Mouse (Mus musculus): ENCODE measurements around the gene Fam126a. TPM values are rescaled to one million over a fixed set of nuclear protein-coding genes. Genes with fewer than 3 reads are reported as not detected.

The Fam126a gene
- total RNA-seq, 1 experiment, result 10.7 TPM

DNA sequence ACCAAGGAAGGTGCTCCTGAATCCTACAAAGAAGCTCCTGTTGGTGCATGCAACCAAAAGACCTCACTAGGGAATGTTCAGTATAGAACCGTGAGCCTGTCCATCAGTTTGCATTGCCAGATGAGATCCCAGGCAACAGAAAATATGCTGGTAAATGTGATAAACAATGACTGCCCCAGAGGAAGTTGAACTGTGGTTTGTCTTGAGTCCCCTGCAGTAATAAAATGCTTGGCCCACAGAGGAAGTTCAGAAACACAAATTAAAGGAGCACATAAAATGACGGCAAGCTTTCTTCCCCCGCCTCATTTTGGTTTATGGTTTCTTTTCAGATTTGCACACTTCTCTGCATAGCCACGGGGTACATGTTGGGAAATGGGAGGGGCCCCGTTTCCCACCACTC lies 8.3 kb upstream of the Fam126a start:
- no peak for DNase-seq (ENCODE audit: low read depth, low spot score)
- Histone ChIP-seq H3K9ac (ENCODE audit: insufficient read depth, low read depth, low read length, poor library complexity, severe bottlenecking) (no peak overlapping the region), H3K4me1 (ENCODE audit: control insufficient read depth in 2 of 2, insufficient read depth in 2 of 2, low read length in 2 of 2, poor library complexity in 1 of 2) (no peaks in the 10 kb centered on the region), H3K27ac (ENCODE audit: insufficient read depth, low read depth, low read length, poor library complexity, severe bottlenecking) (no peak overlapping the region), H3K9me3 (ENCODE audit: control insufficient read depth, insufficient read depth, low read depth, low read length) (no peaks in the 10 kb centered on the region), H3K4me3 (ENCODE audit: insufficient read depth in 1 of 2, low read depth in 1 of 2, low read length in 2 of 2, poor library complexity in 1 of 2, severe bottlenecking in 1 of 2) (no peak overlapping the region), H3K36me3 (ENCODE audit: control insufficient read depth, insufficient read depth, low read length, poor library complexity, severe bottlenecking) (no peaks in the 10 kb centered on the region)
- no peak for TF ChIP-seq CHD2 (IDR thresholded peaks at IDR 0.05; ENCODE audit: low read depth, low read length)
- no peak for TF ChIP-seq ZNF384 (IDR thresholded peaks at IDR 0.05; ENCODE audit: low read depth, low read length)
- no peak for TF ChIP-seq HCFC1 (IDR thresholded peaks at IDR 0.05; ENCODE audit: borderline replicate concordance, insufficient read depth, low read length)
- no peak for TF ChIP-seq ZC3H11A (IDR thresholded peaks at IDR 0.05; ENCODE audit: borderline replicate concordance, low read depth, low read length)
- no peak for TF ChIP-seq MAFK (IDR thresholded peaks at IDR 0.05; ENCODE audit: insufficient read depth, low read depth, low read length)
- in situ Hi-C loops (cut with MboI; ENCODE audit: low sequenced_read_pairs in 2 of 2, unreplicated experiment in 2 of 2), result no loop called here

DNA sequence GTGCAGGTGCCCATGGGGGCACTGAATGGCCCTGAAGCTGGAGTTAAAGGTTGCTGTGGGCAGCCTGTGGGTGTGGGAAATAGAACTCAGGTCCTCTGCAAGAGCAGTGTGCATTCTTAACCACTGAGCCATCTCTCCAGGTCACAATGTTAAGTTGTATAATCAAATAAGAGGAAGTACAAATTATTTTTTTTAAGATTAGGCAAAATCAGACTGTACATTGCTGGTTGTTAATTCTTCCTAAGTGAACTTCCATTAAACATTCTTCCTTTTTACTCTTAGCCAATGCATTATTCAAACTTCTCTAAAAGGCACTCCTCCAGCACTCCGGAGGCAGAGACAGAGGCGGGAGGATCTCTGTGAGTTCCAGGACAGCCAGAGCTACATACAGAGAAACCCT lies 7.7 kb upstream of the Fam126a start:
- Histone ChIP-seq H3K4me1 (ENCODE audit: control insufficient read depth in 2 of 2, insufficient read depth in 2 of 2, low read length in 2 of 2, poor library complexity in 1 of 2) (no peaks in the 10 kb centered on the region), H3K9me3 (ENCODE audit: control insufficient read depth, insufficient read depth, low read depth, low read length) (no peaks in the 10 kb centered on the region), H3K36me3 (ENCODE audit: control insufficient read depth, insufficient read depth, low read length, poor library complexity, severe bottlenecking) (no peaks in the 10 kb centered on the region), H3K27ac (ENCODE audit: insufficient read depth, low read depth, low read length, poor library complexity, severe bottlenecking) (no peak overlapping the region), H3K4me3 (ENCODE audit: insufficient read depth in 1 of 2, low read depth in 1 of 2, low read length in 2 of 2, poor library complexity in 1 of 2, severe bottlenecking in 1 of 2) (no peak overlapping the region), H3K9ac (ENCODE audit: insufficient read depth, low read depth, low read length, poor library complexity, severe bottlenecking) (no peak overlapping the region)
- DNase-seq (ENCODE audit: low read depth, low spot score), result no peak
- in situ Hi-C loops (cut with MboI; ENCODE audit: low sequenced_read_pairs in 2 of 2, unreplicated experiment in 2 of 2), result no loop called here
- TF ChIP-seq HCFC1 (IDR thresholded peaks at IDR 0.05; ENCODE audit: borderline replicate concordance, insufficient read depth, low read length) (no peak), MAFK (IDR thresholded peaks at IDR 0.05; ENCODE audit: insufficient read depth, low read depth, low read length) (no peak), CHD2 (IDR thresholded peaks at IDR 0.05; ENCODE audit: low read depth, low read length) (no peak), ZC3H11A (IDR thresholded peaks at IDR 0.05; ENCODE audit: borderline replicate concordance, low read depth, low read length) (no peak), ZNF384 (IDR thresholded peaks at IDR 0.05; ENCODE audit: low read depth, low read length) (no peak)

DNA sequence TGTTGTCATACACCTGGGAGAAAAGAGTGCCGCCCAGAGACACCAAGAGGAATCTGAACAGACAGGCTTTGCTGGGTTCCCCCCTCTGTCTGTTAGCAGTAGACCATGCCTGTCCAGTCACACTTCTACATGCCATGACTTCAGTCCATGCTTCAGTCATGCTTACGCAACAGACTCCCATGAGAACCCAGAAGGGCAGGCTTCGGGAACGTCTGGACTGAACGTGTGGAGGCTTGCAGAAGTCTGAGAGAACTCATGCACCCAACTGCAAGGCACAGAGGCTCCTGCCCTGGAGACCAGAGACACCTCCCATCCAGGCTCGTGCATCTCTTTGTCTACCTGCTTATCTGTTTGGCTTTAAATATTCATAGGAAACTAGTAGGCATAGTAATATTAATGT lies 6.2 kb upstream of the Fam126a start:
- DNase-seq (ENCODE audit: low read depth, low spot score), result no peak
- H3K36me3 ChIP-seq (ENCODE audit: control insufficient read depth, insufficient read depth, low read length, poor library complexity, severe bottlenecking), result no peaks in the 10 kb centered on the region
- H3K4me1 ChIP-seq (ENCODE audit: control insufficient read depth in 2 of 2, insufficient read depth in 2 of 2, low read length in 2 of 2, poor library complexity in 1 of 2), result no peaks in the 10 kb centered on the region

DNA sequence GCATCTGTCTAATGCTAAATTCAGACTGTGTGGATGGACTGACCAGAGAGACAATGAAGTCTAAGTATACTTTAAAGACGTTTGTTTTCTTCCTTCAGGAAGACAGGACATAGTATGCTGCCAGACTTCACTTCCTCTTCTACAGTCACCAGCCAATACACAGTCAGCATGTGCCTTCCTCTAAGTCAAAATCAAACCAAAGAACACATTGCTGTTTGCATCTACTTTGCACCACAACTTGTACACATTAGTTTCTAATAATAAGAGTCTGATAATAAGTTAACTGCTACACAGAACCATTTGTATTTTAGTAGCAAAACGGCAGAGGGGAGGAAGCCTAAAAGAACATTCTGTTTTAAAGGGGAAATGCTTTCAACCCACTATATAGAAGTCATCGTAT lies 4.5 kb upstream of the Fam126a start:
- TF ChIP-seq ZNF384 (IDR thresholded peaks at IDR 0.05; ENCODE audit: low read depth, low read length) (no peak), MAFK (IDR thresholded peaks at IDR 0.05; ENCODE audit: insufficient read depth, low read depth, low read length) (no peak), HCFC1 (IDR thresholded peaks at IDR 0.05; ENCODE audit: borderline replicate concordance, insufficient read depth, low read length) (no peak), CHD2 (IDR thresholded peaks at IDR 0.05; ENCODE audit: low read depth, low read length) (no peak)
- in situ Hi-C loops (cut with MboI; ENCODE audit: low sequenced_read_pairs in 2 of 2, unreplicated experiment in 2 of 2), result no loop called here
- Histone ChIP-seq H3K27ac (ENCODE audit: insufficient read depth, low read depth, low read length, poor library complexity, severe bottlenecking) (no peak overlapping the region), H3K4me1 (ENCODE audit: control insufficient read depth in 2 of 2, insufficient read depth in 2 of 2, low read length in 2 of 2, poor library complexity in 1 of 2) (no peaks in the 10 kb centered on the region), H3K9me3 (ENCODE audit: control insufficient read depth, insufficient read depth, low read depth, low read length) (no peaks in the 10 kb centered on the region), H3K9ac (ENCODE audit: insufficient read depth, low read depth, low read length, poor library complexity, severe bottlenecking) (no peak overlapping the region), H3K36me3 (ENCODE audit: control insufficient read depth, insufficient read depth, low read length, poor library complexity, severe bottlenecking) (no peaks in the 10 kb centered on the region), H3K4me3 (ENCODE audit: insufficient read depth in 1 of 2, low read depth in 1 of 2, low read length in 2 of 2, poor library complexity in 1 of 2, severe bottlenecking in 1 of 2) (no peak overlapping the region)
- no peak for DNase-seq (ENCODE audit: low read depth, low spot score)

More for the DNA sequence above, 6.2 kb upstream of the Fam126a start:
- Histone ChIP-seq H3K4me3 (ENCODE audit: insufficient read depth in 1 of 2, low read depth in 1 of 2, low read length in 2 of 2, poor library complexity in 1 of 2, severe bottlenecking in 1 of 2) (no peak overlapping the region), H3K27ac (ENCODE audit: insufficient read depth, low read depth, low read length, poor library complexity, severe bottlenecking) (no peak overlapping the region), H3K9me3 (ENCODE audit: control insufficient read depth, insufficient read depth, low read depth, low read length) (no peaks in the 10 kb centered on the region), H3K9ac (ENCODE audit: insufficient read depth, low read depth, low read length, poor library complexity, severe bottlenecking) (no peak overlapping the region)
- in situ Hi-C loops (cut with MboI; ENCODE audit: low sequenced_read_pairs in 2 of 2, unreplicated experiment in 2 of 2), result no loop called here
- TF ChIP-seq HCFC1 (IDR thresholded peaks at IDR 0.05; ENCODE audit: borderline replicate concordance, insufficient read depth, low read length) (no peak), MAFK (IDR thresholded peaks at IDR 0.05; ENCODE audit: insufficient read depth, low read depth, low read length) (no peak), CHD2 (IDR thresholded peaks at IDR 0.05; ENCODE audit: low read depth, low read length) (no peak)

DNA sequence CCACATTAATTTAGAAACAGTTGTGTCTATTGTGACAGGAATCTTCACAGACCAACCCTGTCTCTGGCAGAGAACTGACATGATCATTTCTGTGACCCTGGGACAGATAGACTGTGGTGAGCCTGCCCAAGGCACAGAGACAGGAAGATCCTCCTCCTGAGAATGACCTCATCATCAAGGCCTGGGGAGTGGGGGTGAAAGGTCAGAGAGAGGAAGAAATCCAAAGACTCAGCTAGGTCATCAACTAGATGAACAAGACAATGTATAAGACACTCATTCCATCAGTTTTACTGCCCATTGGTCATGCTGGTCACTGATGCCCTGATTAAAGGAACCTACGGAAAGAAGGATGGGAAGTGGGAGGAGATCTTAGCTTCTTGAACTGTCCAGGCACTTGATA lies 3.6 kb upstream of the Fam126a start:
- no peaks in the 10 kb centered on the region for H3K36me3 ChIP-seq (ENCODE audit: control insufficient read depth, insufficient read depth, low read length, poor library complexity, severe bottlenecking)
- in situ Hi-C loops (cut with MboI; ENCODE audit: low sequenced_read_pairs in 2 of 2, unreplicated experiment in 2 of 2), result no loop called here
- H3K4me3 ChIP-seq (ENCODE audit: insufficient read depth in 1 of 2, low read depth in 1 of 2, low read length in 2 of 2, poor library complexity in 1 of 2, severe bottlenecking in 1 of 2), result no peak overlapping the region
- no peak for DNase-seq (ENCODE audit: low read depth, low spot score)
- peaks cover 0 to 2% of the 10 kb centered on the region in 2 experiments; a peak in 1 of 4 replicates for H3K4me1 ChIP-seq (ENCODE audit: control insufficient read depth in 2 of 2, insufficient read depth in 2 of 2, low read length in 2 of 2, poor library complexity in 1 of 2)
- no peak overlapping the region for H3K27ac ChIP-seq (ENCODE audit: insufficient read depth, low read depth, low read length, poor library complexity, severe bottlenecking)
- H3K9me3 ChIP-seq (ENCODE audit: control insufficient read depth, insufficient read depth, low read depth, low read length), result no peaks in the 10 kb centered on the region
- TF ChIP-seq ZC3H11A (IDR thresholded peaks at IDR 0.05; ENCODE audit: borderline replicate concordance, low read depth, low read length) (no peak), ZNF384 (IDR thresholded peaks at IDR 0.05; ENCODE audit: low read depth, low read length) (no peak), MAFK (IDR thresholded peaks at IDR 0.05; ENCODE audit: insufficient read depth, low read depth, low read length) (no peak), HCFC1 (IDR thresholded peaks at IDR 0.05; ENCODE audit: borderline replicate concordance, insufficient read depth, low read length) (no peak), CHD2 (IDR thresholded peaks at IDR 0.05; ENCODE audit: low read depth, low read length) (no peak)
- no peak overlapping the region for H3K9ac ChIP-seq (ENCODE audit: insufficient read depth, low read depth, low read length, poor library complexity, severe bottlenecking)
